Comparison of ENCODE assay signal across 19 mouse cellular contexts in the genomic region with DNA sequence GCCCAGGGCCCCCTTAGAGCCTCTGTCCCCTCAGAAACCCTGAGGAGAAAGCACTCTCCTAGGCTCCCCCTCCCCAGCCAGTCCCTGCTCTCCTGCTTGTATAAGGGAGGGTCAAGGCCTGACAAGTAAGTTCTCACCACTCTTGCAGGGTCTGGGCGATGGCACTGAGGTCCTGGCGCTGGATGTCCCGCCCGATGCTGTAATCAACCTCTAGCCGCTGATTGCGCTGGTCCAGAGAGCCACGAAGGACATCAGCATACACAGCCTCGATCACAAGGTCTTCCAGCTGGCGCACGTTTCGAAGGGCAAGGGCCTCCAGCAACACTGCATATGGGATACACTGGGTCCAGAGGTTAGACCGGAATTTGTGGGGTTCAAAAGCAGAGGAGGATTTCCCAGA. TPM values are rescaled to one million over a fixed set of nuclear protein-coding genes. Genes with fewer than 3 reads are reported as not detected.
DNase-seq lines count a peak whose midpoint lies in the region; ATAC-seq lines count a peak whose summit lies in the region.
"Had no signal": no experiment of that assay in that cellular context is flagged by ENCODE, and none has a peak within 500 bp of the region (broad histone marks: within the 10 kb centered on the region; RNA-seq: fewer than 3 reads in every experiment).

No protein-coding gene starts in this region.

- WGBS in embryonic facial prominence, embryonic 13.5 days = 94% methylated on average over 12 of the region's 12 CpGs
- WGBS in embryonic facial prominence, embryonic 10.5 days = 93% methylated on average over 12 of the region's 12 CpGs

- ATAC-seq in embryonic facial prominence, embryonic 13.5 days (ENCODE audit: insufficient number of reproducible peaks, insufficient read depth, low FRiP score, low TSS enrichment, low read depth) = no peak
- ATAC-seq: CD4-positive, CD25-positive, alpha-beta regulatory T cell, adult 4 months; forebrain, embryonic 16.5 days; hindbrain, postnatal 0 days had no signal

- H3K27me3 ChIP-seq in embryonic facial prominence, embryonic 13.5 days = no peaks in the 10 kb centered on the region
- no peaks in the 10 kb centered on the region for H3K27me3 ChIP-seq in embryonic facial prominence, embryonic 10.5 days (replicated peaks; ENCODE audit: low read depth, poor library complexity, severe bottlenecking)
- H3K27me3 ChIP-seq: embryonic facial prominence, embryonic 12.5 days; forebrain, embryonic 12.5 days; heart, embryonic 12.5 days had no signal

- DNase-seq in embryonic facial prominence, embryonic 10.5 days (ENCODE audit: low spot score) = no peak
- DNase-seq in ovary, postnatal 36 days (ENCODE audit: low spot score) = peak; percentile 42
- DNase-seq in ovary, postnatal 14 days (ENCODE audit: low spot score) = no peak
- peak; percentile 31 for DNase-seq in adrenal gland, postnatal 25 days
- DNase-seq in MN1 (ENCODE audit: low spot score) = no peak
- DNase-seq in embryo, embryonic 9.5 days (ENCODE audit: extremely low spot score) = no peak
- DNase-seq: B cell, adult 2 months; cerebellum, adult 2 months; cerebellum, postnatal 10 days; gastrocnemius, postnatal 10 days; heart, adult 2 months; kidney, adult 11 months had no signal

- peaks cover 67% of the 10 kb centered on the region for H3K36me3 ChIP-seq in embryonic facial prominence, embryonic 13.5 days
- peaks cover 72% of the 10 kb centered on the region for H3K36me3 ChIP-seq in embryonic facial prominence, embryonic 10.5 days (replicated peaks)

- H3K9me3 ChIP-seq in embryonic facial prominence, embryonic 13.5 days = no peaks in the 10 kb centered on the region
- no peaks in the 10 kb centered on the region for H3K9me3 ChIP-seq in embryonic facial prominence, embryonic 10.5 days
- H3K9me3 ChIP-seq: embryonic facial prominence, embryonic 12.5 days; forebrain, embryonic 12.5 days; heart, embryonic 12.5 days had no signal

- no peak overlapping the region for H3K4me2 ChIP-seq in embryonic facial prominence, embryonic 13.5 days
- H3K4me2 ChIP-seq: embryonic facial prominence, embryonic 12.5 days; forebrain, embryonic 12.5 days; heart, embryonic 12.5 days had no signal

- 0 out of 2 replicates have a peak overlapping the region, but pooled peaks have one; percentile 46 for H3K9ac ChIP-seq in embryonic facial prominence, embryonic 13.5 days
- H3K9ac ChIP-seq: embryonic facial prominence, embryonic 12.5 days; forebrain, embryonic 12.5 days; heart, embryonic 12.5 days had no signal

- H3K4me3 ChIP-seq in embryonic facial prominence, embryonic 13.5 days = no peak overlapping the region
- no peak overlapping the region for H3K4me3 ChIP-seq in embryonic facial prominence, embryonic 10.5 days
- H3K4me3 ChIP-seq: embryonic facial prominence, embryonic 12.5 days; forebrain, embryonic 12.5 days; heart, adult 2 months; heart, embryonic 12.5 days had no signal

- H3K4me1 ChIP-seq in embryonic facial prominence, embryonic 13.5 days = peaks cover 9% of the 10 kb centered on the region
- H3K4me1 ChIP-seq in embryonic facial prominence, embryonic 10.5 days = peaks cover 11% of the 10 kb centered on the region

- no peak overlapping the region for H3K27ac ChIP-seq in embryonic facial prominence, embryonic 13.5 days
- H3K27ac ChIP-seq in embryonic facial prominence, embryonic 10.5 days (replicated peaks) = no peak overlapping the region
- H3K27ac ChIP-seq: embryonic facial prominence, embryonic 12.5 days; forebrain, embryonic 12.5 days; heart, adult 2 months; hindbrain, postnatal 0 days had no signal

RNA-seq across cellular contexts. Expression of a gene that starts 4.3 kb away (rescaled TPM):
- 124 and 138 TPM in 2 replicates for polyA plus RNA-seq in embryonic facial prominence, embryonic 13.5 days (2015; fragmentation: Nextera tagmentation; extraction: Ambion mirVana)
- 137 and 146 TPM in 2 replicates for polyA plus RNA-seq in embryonic facial prominence, embryonic 10.5 days (2016; fragmentation: Nextera tagmentation; extraction: Ambion mirVana)
- total RNA-seq in adrenal gland, postnatal 25 days (2021) = 172 and 177 TPM in 2 replicates

RNA-seq across cellular contexts. Expression of a gene that starts 29.8 kb away (rescaled TPM):
- polyA plus RNA-seq in embryonic facial prominence, embryonic 13.5 days (2015; fragmentation: Nextera tagmentation; extraction: Ambion mirVana) = 342 and 360 TPM in 2 replicates
- polyA plus RNA-seq in embryonic facial prominence, embryonic 10.5 days (2016; fragmentation: Nextera tagmentation; extraction: Ambion mirVana) = 390 and 408 TPM in 2 replicates
- 271 and 277 TPM in 2 replicates for total RNA-seq in adrenal gland, postnatal 25 days (2021)

RNA-seq across cellular contexts. Expression of a gene that starts 35.5 kb away (rescaled TPM):
- polyA plus RNA-seq in embryonic facial prominence, embryonic 13.5 days (2015; fragmentation: Nextera tagmentation; extraction: Ambion mirVana) = 10.0 TPM in 2 replicates
- polyA plus RNA-seq in embryonic facial prominence, embryonic 10.5 days (2016; fragmentation: Nextera tagmentation; extraction: Ambion mirVana) = 0.82 and 1.1 TPM in 2 replicates
- total RNA-seq in adrenal gland, postnatal 25 days (2021) = 1.2 and 2.1 TPM in 2 replicates

RNA-seq across cellular contexts. Expression of a gene that starts 41.1 kb away (rescaled TPM):
- 327 and 349 TPM in 2 replicates for polyA plus RNA-seq in embryonic facial prominence, embryonic 13.5 days (2015; fragmentation: Nextera tagmentation; extraction: Ambion mirVana)
- polyA plus RNA-seq in embryonic facial prominence, embryonic 10.5 days (2016; fragmentation: Nextera tagmentation; extraction: Ambion mirVana) = 203 and 213 TPM in 2 replicates
- 790 and 858 TPM in 2 replicates for total RNA-seq in adrenal gland, postnatal 25 days (2021)

RNA-seq across cellular contexts. Expression of a gene that starts 47.9 kb away (rescaled TPM):
- polyA plus RNA-seq in embryonic facial prominence, embryonic 13.5 days (2015; fragmentation: Nextera tagmentation; extraction: Ambion mirVana) = 19.9 and 23.5 TPM in 2 replicates
- polyA plus RNA-seq in embryonic facial prominence, embryonic 10.5 days (2016; fragmentation: Nextera tagmentation; extraction: Ambion mirVana) = 9.4 and 11.0 TPM in 2 replicates
- 59.6 and 61.3 TPM in 2 replicates for total RNA-seq in adrenal gland, postnatal 25 days (2021)

Comparison
In these comparisons a context has a peak if more than half of its experiments do, and no peak if none do; other contexts are left out.
1. DNase-seq: peak in ovary, postnatal 36 days (single experiment) and adrenal gland, postnatal 25 days (single experiment); none in embryonic facial prominence, embryonic 10.5 days (single experiment), ovary, postnatal 14 days (single experiment), MN1 (single experiment) and embryo, embryonic 9.5 days (single experiment).